Mouse (Mus musculus) C2C12 (cell line): ENCODE results near the gene Adgrv1.

Source experiments
- CTCF ChIP-seq: IDR thresholded peaks from one replicate; pipeline ENCODE4 v1.5.1; 2011; ENCODE audit not compliant: control insufficient read depth, insufficient read depth, insufficient read length
- FOSL1 ChIP-seq: IDR thresholded peaks from one replicate; pipeline ENCODE4 v1.8.0; 2011; ENCODE audit warnings: mild to moderate bottlenecking, low read length; ENCODE audit not compliant: poor library complexity, insufficient read depth, severe bottlenecking
- MAX ChIP-seq: IDR thresholded peaks from one replicate; pipeline ENCODE4 v1.6.1; 2011; ENCODE audit warnings: mild to moderate bottlenecking, control low read depth
- MYOD1 ChIP-seq: IDR thresholded peaks from one replicate; pipeline ENCODE4 v1.6.1; 2011; ENCODE audit warnings: low read depth; ENCODE audit not compliant: control insufficient read depth, insufficient read length
- MYOG ChIP-seq: IDR thresholded peaks from one replicate; pipeline ENCODE4 v1.6.1; 2011; ENCODE audit not compliant: control insufficient read depth, insufficient read length; ENCODE audit errors: extremely low read depth
- USF1 ChIP-seq: IDR thresholded peaks from one replicate; pipeline ENCODE4 v1.6.1; 2011; ENCODE audit warnings: low read depth, mild to moderate bottlenecking, control low read depth, moderate library complexity

DNA sequence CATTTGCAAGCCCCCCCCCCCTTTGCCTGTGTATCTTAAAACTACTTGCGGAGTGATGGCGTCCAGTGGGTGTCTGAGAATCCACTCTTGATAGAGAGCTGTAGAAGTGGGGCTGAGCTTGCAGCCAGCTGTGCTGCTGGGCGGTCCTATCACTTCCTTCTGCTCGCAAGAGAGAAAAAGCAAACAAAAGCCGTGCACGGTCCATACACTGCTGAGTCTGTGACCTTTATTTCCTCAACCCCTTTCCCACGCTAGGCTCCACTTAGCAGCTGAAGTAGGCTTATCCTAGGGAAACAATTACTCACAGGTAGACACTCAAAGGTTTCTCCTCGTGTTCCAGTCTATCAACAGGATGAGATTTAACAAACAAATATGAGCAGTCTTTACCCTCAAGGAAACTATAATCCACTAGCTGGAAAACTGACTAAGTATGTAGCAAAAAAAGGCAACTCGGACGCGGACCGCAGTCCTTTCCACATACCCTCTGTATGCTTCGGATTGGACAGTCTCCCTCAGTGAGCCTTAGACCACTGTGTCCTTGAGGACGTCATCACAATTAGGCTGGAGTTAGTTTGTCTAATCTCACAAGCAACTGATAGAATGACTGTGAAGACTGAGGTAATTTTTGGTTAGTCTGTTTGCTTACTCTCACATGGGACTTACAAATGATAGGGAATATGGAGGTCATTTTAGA lies 281.3 kb downstream of the Adgrv1 start:
- no peak for TF ChIP-seq CTCF
- TF ChIP-seq MYOD1 = no peak
- TF ChIP-seq USF1 = no peak
- TF ChIP-seq MYOG = no peak
- TF ChIP-seq MAX = no peak
- no peak for TF ChIP-seq FOSL1
